Mouse (Mus musculus): ENCODE measurements around the gene Hexim1. TPM values are rescaled to one million over a fixed set of nuclear protein-coding genes. Genes with fewer than 3 reads are reported as not detected.

The Hexim1 gene
- polyA plus RNA-seq, 1 experiment, result 26.4 TPM

DNA sequence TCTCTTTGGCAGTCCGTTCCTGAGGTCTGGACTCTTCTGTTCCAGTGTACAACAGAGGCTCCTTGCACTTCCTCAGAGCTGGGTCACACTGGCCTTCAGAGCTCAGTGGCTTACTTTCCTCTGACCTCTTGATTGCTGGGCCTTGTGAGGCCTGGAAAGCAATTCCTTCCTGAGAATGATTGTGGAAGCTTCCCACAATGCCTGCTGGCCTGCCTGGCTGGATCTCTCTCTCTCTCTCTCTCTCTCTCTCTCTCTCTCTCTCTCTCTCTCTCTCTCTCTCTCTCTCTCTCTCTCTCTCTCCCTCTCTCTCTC, 25.9 kb downstream of the Hexim1 start:
- TF ChIP-seq POLR2A (IDR thresholded peaks at IDR 0.05; ENCODE audit: low read depth, low read length) (no peak), CTCF (conservative IDR thresholded peaks at IDR 0.05; ENCODE audit: insufficient read depth, insufficient read length, low read depth, low read length) (no peak)
- Histone ChIP-seq H3K27me3 (replicated peaks; ENCODE audit: control insufficient read depth, insufficient read depth, low read length) (no peaks in the 10 kb centered on the region), H3K4me1 (ENCODE audit: control insufficient read depth, insufficient read depth, low read length) (peaks cover 24% of the 10 kb centered on the region), H3K36me3 (ENCODE audit: control insufficient read depth, insufficient read depth, low read length) (no peaks in the 10 kb centered on the region), H3K27ac (ENCODE audit: insufficient read depth, low read depth, low read length) (peak overlapping the region; percentile 94), H3K4me3 (ENCODE audit: insufficient read depth, low read depth, low read length) (no peak overlapping the region)
- DNase-seq, result peak; percentile 58
- WGBS, result 8% methylated on average over 1 of the region's 1 CpGs

DNA sequence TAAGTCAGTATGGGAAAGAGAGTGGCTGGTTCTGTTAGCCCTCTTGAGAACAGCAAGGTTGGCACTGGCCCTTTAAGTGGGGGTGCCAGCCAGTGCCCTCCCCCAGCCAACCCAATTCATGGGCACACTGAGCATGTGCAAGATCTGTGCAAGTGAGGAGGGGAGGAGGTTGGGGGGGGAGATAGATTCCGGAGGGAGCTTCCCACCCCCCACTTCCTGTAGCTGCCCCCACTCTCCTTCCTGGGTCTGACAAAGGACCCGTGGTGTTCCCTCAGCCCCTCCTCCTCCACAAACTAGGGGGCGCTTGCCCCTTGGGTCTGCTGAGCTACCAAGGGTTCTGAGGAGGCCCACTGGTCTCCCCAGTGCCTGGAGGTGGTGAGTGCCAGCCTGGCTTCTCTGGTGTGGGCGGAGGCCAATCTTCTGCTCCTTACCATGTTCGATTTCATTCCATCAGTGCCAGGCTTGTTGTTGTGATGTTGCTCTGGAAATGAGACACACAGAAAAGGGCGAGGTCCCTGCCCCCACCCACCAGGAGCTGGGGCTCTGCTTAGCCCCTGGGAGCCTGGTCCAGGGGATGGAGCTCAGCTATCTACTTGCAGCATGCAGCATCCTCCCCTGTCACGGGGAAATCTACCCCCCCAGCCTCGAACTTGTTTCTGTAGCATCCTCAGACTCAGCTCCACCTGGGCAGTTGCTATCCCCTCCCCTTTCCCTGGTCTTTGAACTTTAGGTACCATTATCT, 26.6 kb downstream of the Hexim1 start:
- no peaks in the 10 kb centered on the region for H3K36me3 ChIP-seq (ENCODE audit: control insufficient read depth, insufficient read depth, low read length)
- no peak for TF ChIP-seq POLR2A (IDR thresholded peaks at IDR 0.05; ENCODE audit: low read depth, low read length)
- TF ChIP-seq CTCF (conservative IDR thresholded peaks at IDR 0.05; ENCODE audit: insufficient read depth, insufficient read length, low read depth, low read length), result no peak
- H3K4me1 ChIP-seq (ENCODE audit: control insufficient read depth, insufficient read depth, low read length), result peaks cover 28% of the 10 kb centered on the region
- 26% methylated on average over 8 of the region's 8 CpGs for WGBS
- H3K27ac ChIP-seq (ENCODE audit: insufficient read depth, low read depth, low read length), result peak overlapping the region; percentile 94
- H3K27me3 ChIP-seq (replicated peaks; ENCODE audit: control insufficient read depth, insufficient read depth, low read length), result no peaks in the 10 kb centered on the region
- H3K4me3 ChIP-seq (ENCODE audit: insufficient read depth, low read depth, low read length), result peak overlapping the region; percentile 39
- peak; percentile 82 for DNase-seq

GRCm38 (mm10) chr11:103144309-103145285, 28.6 kb downstream of the Hexim1 start:
- Histone ChIP-seq H3K27me3 (replicated peaks; ENCODE audit: control insufficient read depth, insufficient read depth, low read length) (no peaks in the 10 kb centered on the region), H3K4me3 (ENCODE audit: insufficient read depth, low read depth, low read length) (no peak overlapping the region), H3K27ac (ENCODE audit: insufficient read depth, low read depth, low read length) (no peak overlapping the region), H3K36me3 (ENCODE audit: control insufficient read depth, insufficient read depth, low read length) (no peaks in the 10 kb centered on the region), H3K4me1 (ENCODE audit: control insufficient read depth, insufficient read depth, low read length) (peaks cover 30% of the 10 kb centered on the region)
- DNase-seq, result peak; percentile 40
- TF ChIP-seq POLR2A (IDR thresholded peaks at IDR 0.05; ENCODE audit: low read depth, low read length) (no peak), CTCF (conservative IDR thresholded peaks at IDR 0.05; ENCODE audit: insufficient read depth, insufficient read length, low read depth, low read length) (no peak)
- 55% methylated on average over 12 of the region's 12 CpGs for WGBS

DNA sequence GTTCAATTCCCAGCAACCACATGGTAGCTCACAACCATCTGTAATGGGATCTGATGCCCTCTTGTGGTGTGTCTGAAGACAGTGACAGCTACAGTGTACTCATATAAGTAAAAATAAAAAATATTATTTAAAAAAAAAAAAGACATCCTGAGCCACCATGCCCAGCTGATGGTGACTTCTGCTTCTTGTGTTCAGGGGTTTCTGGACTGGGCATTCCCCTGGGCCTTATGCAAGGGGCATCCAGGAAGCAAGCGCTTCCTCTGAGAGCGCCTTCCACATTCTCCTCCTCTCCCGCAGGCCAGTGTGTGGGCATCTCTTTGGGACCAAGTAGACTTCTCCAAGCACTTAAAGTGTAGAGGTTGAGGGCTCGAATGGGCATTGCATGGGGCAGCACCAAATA, 30.4 kb downstream of the Hexim1 start:
- Histone ChIP-seq H3K27me3 (replicated peaks; ENCODE audit: control insufficient read depth, insufficient read depth, low read length) (no peaks in the 10 kb centered on the region), H3K36me3 (ENCODE audit: control insufficient read depth, insufficient read depth, low read length) (no peaks in the 10 kb centered on the region), H3K4me1 (ENCODE audit: control insufficient read depth, insufficient read depth, low read length) (peaks cover 19% of the 10 kb centered on the region), H3K27ac (ENCODE audit: insufficient read depth, low read depth, low read length) (no peak overlapping the region), H3K4me3 (ENCODE audit: insufficient read depth, low read depth, low read length) (no peak overlapping the region)
- TF ChIP-seq CTCF (conservative IDR thresholded peaks at IDR 0.05; ENCODE audit: insufficient read depth, insufficient read length, low read depth, low read length) (no peak), POLR2A (IDR thresholded peaks at IDR 0.05; ENCODE audit: low read depth, low read length) (no peak)
- no peak for DNase-seq
- WGBS, result 91% methylated on average over 4 of the region's 4 CpGs

GRCm38 (mm10) chr11:103147766-103148165, 31.7 kb downstream of the Hexim1 start:
- peak; percentile 87 for DNase-seq
- H3K27ac ChIP-seq (ENCODE audit: insufficient read depth, low read depth, low read length), result peak overlapping the region; percentile 54
- no peaks in the 10 kb centered on the region for H3K27me3 ChIP-seq (replicated peaks; ENCODE audit: control insufficient read depth, insufficient read depth, low read length)
- no peaks in the 10 kb centered on the region for H3K36me3 ChIP-seq (ENCODE audit: control insufficient read depth, insufficient read depth, low read length)
- peaks cover 6% of the 10 kb centered on the region for H3K4me1 ChIP-seq (ENCODE audit: control insufficient read depth, insufficient read depth, low read length)
- no peak overlapping the region for H3K4me3 ChIP-seq (ENCODE audit: insufficient read depth, low read depth, low read length)
- TF ChIP-seq POLR2A (IDR thresholded peaks at IDR 0.05; ENCODE audit: low read depth, low read length) (no peak), CTCF (conservative IDR thresholded peaks at IDR 0.05; ENCODE audit: insufficient read depth, insufficient read length, low read depth, low read length) (no peak)
- 15% methylated on average over 4 of the region's 4 CpGs for WGBS

GRCm38 (mm10) chr11:103149771-103150170, 33.7 kb downstream of the Hexim1 start:
- H3K4me1 ChIP-seq (ENCODE audit: control insufficient read depth, insufficient read depth, low read length), result peaks cover 6% of the 10 kb centered on the region
- DNase-seq, result no peak
- H3K27me3 ChIP-seq (replicated peaks; ENCODE audit: control insufficient read depth, insufficient read depth, low read length), result no peaks in the 10 kb centered on the region
- no peak overlapping the region for H3K27ac ChIP-seq (ENCODE audit: insufficient read depth, low read depth, low read length)
- H3K36me3 ChIP-seq (ENCODE audit: control insufficient read depth, insufficient read depth, low read length), result no peaks in the 10 kb centered on the region
- TF ChIP-seq POLR2A (IDR thresholded peaks at IDR 0.05; ENCODE audit: low read depth, low read length), result no peak
- no peak for TF ChIP-seq CTCF (conservative IDR thresholded peaks at IDR 0.05; ENCODE audit: insufficient read depth, insufficient read length, low read depth, low read length)
- no peak overlapping the region for H3K4me3 ChIP-seq (ENCODE audit: insufficient read depth, low read depth, low read length)
- 97% methylated on average over 4 of the region's 4 CpGs for WGBS
